Mouse (Mus musculus) gastrocnemius, postnatal 4 days (tissue): Measurements from ENCODE around the gene Metap1d. TPM values are rescaled to one million over a fixed set of nuclear protein-coding genes. Genes with fewer than 3 reads are reported as not detected.

Experiments used
- DNase-seq, 2 experiments: peaks; one replicate each; pipeline ENCODE4 v3.0.0; 2021 to 2022; ENCODE audit warnings: low spot score in 2 of 2, mixed read lengths in 2 of 2
- total RNA-seq, 2 experiments: library from RNA; stranded (reverse); gene quantifications; 2 replicates each; pipeline ENCODE4 v1.2.3; 2021

Metap1d gene
- total RNA-seq, 2 experiments from 2014 or later: 25.1 to 28.4 TPM

DNA sequence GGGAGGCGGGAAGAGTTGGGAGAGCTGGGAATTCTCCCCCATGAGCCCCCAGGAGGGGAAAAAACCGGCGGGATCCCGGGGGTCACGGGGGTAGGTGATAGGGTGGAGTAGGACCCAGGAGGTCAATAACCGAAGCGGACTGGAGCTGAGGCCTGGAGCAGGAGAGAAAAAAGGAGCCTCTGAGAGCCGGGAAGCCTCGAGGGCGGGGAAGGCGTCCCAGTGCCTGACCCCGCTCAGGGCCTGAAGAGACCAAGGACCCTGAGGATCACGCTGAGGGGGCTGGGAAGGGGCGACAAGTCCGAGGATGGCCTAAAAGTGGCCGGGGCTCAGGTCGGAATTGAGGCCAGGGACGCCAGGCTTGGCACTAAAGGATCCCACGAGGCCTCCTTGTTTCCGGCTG is 90.9 kb downstream of the Metap1d start:
- DNase-seq: no peak

DNA sequence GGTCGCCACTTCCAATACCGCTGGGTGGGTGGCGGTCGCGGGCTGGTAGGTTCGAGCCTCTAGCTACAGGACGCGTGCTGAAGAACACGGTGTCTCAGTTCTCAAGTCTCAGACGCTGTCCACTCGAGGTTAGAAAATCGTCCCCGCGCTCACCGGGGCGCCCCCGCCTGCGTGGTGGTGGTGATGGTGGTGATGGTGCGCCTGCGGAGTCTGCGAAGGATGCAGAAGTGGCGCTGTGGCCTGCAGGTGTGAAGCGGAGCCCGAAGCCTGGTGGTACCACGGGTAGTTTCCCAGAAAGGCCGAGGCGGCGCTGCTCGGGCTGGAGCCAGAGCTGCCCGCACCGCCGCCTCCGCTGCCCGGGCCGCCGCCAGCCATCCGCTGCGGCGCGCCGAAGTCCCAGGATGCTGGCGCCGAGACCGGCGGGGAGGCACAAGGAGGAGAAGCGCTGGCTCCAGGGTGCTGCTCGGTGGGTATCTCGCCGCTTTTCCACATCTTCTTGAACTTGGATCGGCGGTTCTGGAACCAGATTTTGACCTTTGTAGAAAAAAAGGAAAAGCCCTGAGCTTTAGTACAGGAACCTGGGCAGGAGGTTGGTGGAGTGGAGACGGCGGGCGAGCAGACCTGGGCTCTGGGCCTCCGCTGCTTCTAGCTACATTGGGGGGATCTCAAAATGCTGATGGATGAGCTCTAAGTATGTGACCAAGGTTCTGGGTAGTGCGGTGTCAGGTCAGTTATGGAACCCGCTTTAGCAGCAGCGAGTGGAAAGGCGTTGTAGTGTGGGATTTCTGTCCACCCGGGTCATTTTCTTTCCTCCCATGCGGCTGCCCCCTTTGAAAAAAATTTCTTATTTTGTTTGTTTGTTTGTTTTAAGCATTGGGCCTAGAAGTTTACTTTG is 91.6 kb downstream of the Metap1d start:
- DNase-seq: no peak

DNA sequence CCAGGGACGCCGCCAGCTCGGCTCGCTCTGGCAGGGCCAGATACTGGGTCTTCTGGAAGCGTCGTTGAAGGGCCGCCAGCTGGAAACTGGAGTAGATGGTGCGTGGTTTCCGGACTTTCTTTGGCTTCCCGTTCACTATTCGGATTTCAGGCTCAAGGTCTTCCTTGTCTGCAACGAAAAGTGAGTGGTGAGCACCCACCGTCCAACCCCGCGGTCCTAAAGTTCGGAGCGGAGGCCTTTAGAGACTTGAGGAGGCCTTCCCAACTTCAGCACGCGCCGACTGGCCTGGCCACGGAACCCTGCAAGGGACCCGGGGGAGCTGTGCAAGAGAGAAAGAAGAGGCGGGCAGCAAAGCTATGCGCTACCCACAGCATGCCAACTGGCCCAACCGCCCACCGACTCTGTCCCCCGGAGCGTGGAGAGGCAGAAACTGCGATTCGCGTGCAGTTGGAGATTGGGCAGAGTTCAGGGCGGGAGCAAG is 92.4 kb downstream of the Metap1d start:
- no peak for DNase-seq

DNA sequence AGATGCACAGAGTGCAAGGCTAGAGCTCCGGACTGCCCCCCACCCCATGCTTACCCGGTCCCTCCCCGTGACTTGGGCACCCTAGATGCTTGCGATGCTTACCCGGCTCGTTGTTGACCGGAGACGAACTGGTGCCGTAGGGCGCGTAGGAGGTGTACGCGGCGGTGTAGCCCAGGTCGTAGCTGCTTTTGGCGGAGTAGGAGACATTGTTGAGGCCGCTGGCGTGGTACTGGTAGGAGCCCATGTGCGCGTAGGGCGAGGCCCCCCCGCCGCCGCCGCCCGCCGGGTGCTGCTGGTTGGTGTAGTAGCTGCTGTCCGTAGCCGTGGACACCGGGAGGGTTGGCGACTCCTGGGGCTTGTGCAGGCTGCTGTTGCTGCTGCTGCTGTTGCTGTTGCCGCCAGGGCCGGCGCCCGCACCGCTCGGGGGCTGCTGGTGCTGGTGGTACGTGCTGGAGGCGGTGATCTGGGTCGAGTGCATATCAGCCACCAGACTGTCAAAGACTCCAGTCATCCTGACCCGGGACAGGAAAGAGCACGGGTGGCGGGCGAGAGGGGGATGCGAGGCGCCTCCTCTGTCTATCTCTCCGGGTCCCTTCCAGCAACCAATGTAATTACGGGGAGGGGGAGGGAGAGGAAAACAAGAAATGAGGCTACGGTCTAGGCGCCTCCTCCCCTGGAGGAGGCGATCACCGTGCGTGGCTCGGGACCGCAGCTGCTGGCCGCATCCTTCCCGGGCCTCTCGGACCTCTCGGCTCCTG is 93.0 kb downstream of the Metap1d start:
- DNase-seq: no peak

DNA sequence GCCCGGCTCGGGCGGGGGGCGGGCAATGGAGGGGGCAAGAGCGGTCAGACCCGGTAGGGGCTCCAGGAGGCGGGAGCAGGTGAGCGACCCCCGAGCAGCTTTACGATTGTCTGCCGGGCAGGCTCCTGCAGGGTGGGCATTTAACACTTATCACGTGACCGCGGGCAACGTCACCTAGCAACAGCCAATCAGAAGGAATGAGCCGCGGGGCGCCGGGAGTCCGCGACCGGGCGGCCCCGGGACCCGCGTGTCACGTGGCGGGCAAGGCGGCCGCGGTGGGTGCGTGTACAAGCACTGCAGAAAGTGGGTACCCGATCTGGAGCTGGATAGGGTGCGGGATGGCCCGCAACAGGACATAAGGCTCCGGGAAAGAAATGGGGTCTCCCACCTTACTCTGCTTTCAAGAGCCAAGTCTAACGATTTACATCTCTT is 93.6 kb downstream of the Metap1d start, which contains the start of gene Dlx2:
Gene Dlx2, minus strand, starts transcription at position 115 of the 432 bp plus-strand sequence.
- no peak for DNase-seq

DNA sequence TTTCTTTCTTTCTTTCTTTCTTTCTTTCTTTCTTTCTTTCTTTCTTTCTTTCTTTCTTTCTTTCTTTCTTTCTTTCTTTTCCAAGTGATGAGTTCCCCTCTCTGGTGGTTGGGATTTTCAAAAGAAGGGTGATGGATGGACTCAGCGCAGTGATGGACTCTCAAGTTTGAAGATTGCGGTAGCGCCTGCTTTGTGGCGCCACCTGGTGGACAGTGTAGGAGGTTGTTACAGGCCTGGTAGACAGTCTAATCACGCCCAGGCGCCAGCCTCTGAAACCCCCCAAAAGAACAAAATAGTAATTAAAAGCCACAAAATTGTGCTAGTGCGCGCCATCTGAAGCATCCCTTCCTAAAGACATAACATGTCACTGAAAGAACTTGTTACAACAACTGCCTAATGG is 94.8 kb downstream of the Metap1d start:
- DNase-seq: peak; percentile 71 to 75

DNA sequence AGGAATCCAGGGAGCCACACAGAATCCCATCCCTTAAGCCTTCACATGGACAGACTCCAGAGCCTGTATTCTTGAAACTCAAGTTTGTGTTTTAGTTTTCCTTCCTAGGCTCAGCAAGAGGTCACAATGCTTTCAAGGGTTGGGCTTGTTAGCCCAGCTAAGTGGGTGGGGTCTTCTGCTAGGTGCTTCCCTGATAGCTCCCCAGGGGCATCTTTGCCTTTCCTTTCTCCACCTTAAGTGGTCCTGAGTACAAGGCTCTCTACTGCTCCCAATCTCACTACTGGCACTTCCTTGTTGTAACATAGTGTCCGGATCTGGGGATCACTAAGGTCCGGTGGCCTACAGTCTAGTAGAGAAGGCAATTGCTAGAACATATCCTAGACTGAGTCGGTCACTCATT is 97.3 kb downstream of the Metap1d start:
- no peak for DNase-seq

DNA sequence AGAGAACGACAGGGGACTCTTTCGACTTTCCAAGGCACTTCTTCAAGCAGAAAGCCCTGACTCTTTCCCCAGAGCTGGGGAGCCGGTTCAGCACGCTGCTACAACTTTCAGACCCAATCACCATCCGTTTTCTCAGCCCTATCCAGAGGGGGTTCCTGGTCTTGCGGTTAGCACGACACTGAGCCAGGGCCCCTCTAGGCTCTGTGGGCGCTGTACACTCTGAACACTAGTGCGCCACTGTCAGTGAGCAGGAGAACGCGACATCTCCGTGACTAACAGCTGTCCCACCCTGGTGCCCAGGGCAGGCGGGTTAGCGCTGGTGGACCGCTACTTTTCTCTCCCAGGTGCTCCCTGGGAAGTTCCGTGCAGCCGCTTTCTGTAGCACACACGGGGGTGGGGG is 98.6 kb downstream of the Metap1d start:
- DNase-seq: no peak

DNA sequence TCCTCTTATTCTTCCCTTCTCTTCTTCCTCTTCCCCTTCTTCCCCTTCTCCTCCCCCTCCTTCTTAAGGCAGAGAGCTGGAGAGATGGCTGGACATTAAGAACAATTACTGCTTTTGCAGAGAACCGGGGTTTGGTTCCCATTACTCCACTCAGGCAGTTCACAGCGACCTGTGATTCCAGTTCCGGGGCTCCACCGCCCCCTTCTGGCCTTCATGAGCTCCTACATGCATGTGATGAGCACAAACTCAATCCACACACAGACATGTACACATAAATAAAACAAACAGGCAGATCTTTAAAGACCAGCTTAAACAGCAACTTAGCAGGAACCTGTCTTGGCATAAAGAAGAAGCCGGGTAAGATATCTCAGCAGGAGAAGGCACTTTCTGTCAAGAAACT is 103.0 kb downstream of the Metap1d start:
- DNase-seq: no peak

DNA sequence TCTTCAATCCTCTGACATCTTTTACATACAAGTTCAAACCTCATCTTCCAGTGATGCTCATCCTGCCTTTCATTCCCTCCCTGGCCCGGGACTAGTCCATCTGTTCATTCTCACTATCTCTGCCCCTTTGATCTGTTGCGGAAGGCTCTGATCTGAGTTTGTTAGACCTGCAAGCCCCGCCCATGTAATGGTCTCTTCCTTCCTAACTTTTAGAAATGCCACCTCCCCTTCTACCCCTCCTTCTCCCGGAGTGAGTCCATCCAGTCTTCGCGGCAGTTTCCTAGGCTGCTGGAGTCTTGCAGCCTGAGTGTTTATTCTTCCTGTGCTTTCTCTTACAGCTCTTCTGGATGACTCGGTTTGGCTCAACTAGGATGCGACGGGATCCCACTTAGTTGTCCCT is 113.4 kb downstream of the Metap1d start:
- no peak for DNase-seq

DNA sequence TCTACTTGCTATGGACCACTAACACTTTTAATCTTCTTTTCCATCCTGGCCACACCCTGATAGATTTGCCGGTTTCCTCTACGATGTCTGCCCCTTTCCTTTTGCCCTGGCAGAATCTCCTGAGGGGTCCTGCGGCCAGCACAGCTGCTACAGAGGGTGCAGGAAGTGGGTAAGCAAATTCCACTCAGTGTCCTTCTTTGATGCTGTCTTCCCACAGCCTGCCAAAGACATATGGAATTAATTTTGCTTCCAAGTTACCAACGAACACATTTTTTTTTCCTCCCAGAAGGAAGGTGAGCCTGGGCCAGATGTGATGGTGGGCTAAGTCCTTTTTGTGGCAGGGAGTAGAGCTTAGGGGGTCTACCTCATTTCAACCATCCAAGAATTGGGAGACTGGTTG is 120.7 kb downstream of the Metap1d start:
- DNase-seq: no peak

Other genes starting within 250 kb of the Metap1d start
- gene Dync1i2, start 241.6 kb upstream of the Metap1d start, total RNA-seq: 10 to 100 TPM; 75.4 to 75.5 TPM
- gene Slc25a12, start 85.5 kb upstream of the Metap1d start, total RNA-seq: 100 to 1,000 TPM; 179 to 227 TPM
- 10 to 100 TPM; 27.2 to 32.3 TPM for gene Hat1, start 64.3 kb upstream of the Metap1d start, total RNA-seq
- gene Dlx1, start 74.8 kb downstream of the Metap1d start, total RNA-seq: under 1 TPM in 1 of 2 experiments, not detected in 1; 0.10 TPM
- gene Dlx2, start 93.5 kb downstream of the Metap1d start, total RNA-seq: under 1 TPM; 0.10 to 0.13 TPM